11 mouse cellular contexts compared by ENCODE assay signal in genomic region chr7:75787371-75787770, GRCm38 (mm10).
DNase-seq lines count a peak whose midpoint lies in the region; ATAC-seq lines count a peak whose summit lies in the region.
"Had no signal": no experiment of that assay in that cellular context is flagged by ENCODE, and none has a peak within 500 bp of the region (broad histone marks: within the 10 kb centered on the region; RNA-seq: fewer than 3 reads in every experiment).

No protein-coding gene starts in this region.

- H3K4me1 ChIP-seq in kidney, embryonic 14.5 days (ENCODE audit: control insufficient read depth, insufficient read depth, low read length) = peaks cover 16% of the 10 kb centered on the region
- H3K4me1 ChIP-seq in megakaryocyte, embryonic 14.5 days = peaks cover 74% of the 10 kb centered on the region

- H3K27ac ChIP-seq in kidney, embryonic 14.5 days (ENCODE audit: low read depth, low read length) = peak overlapping the region; percentile 48; the same call in 1 of the 2 replicates
- H3K27ac ChIP-seq: midbrain, embryonic 10.5 days had no signal

- 31% methylated on average over 3 of the region's 3 CpGs for WGBS in kidney, embryonic 14.5 days

- no peak overlapping the region for H3K4me2 ChIP-seq in kidney, embryonic 14.5 days (replicated peaks; ENCODE audit: low read depth, low read length)

- H3K27me3 ChIP-seq in kidney, embryonic 14.5 days (ENCODE audit: control insufficient read depth, insufficient read depth, low read length) = no peaks in the 10 kb centered on the region
- no peaks in the 10 kb centered on the region for H3K27me3 ChIP-seq in megakaryocyte, embryonic 14.5 days (replicated peaks)

- H3K4me3 ChIP-seq in kidney, embryonic 14.5 days (ENCODE audit: low read length) = no peak overlapping the region
- H3K4me3 ChIP-seq in megakaryocyte, embryonic 14.5 days (replicated peaks) = peak overlapping the region; percentile 34
- H3K4me3 ChIP-seq: midbrain, embryonic 10.5 days had no signal

- no peaks in the 10 kb centered on the region for H3K36me3 ChIP-seq in kidney, embryonic 14.5 days (ENCODE audit: control insufficient read depth, insufficient read depth, low read length)
- no peaks in the 10 kb centered on the region for H3K36me3 ChIP-seq in megakaryocyte, embryonic 14.5 days (replicated peaks; ENCODE audit: low read length)
- H3K36me3 ChIP-seq: midbrain, embryonic 10.5 days had no signal

- H3K9ac ChIP-seq in kidney, embryonic 14.5 days (ENCODE audit: low read depth, low read length) = no peak overlapping the region

- DNase-seq in kidney, postnatal 14 days = no peak
- DNase-seq in CD4-positive helper T cell, adult 2 months (ENCODE audit: low read depth, low spot score) = peak; percentile 51
- DNase-seq in layer of hippocampus, postnatal 10 days (ENCODE audit: low spot score in 2 of 2) = no peak
- DNase-seq in thymus, adult 18-20 months = no peak
- DNase-seq in gastrocnemius, postnatal 25 days = no peak
- DNase-seq: cerebellum, adult 8-10 months had no signal

- ATAC-seq in kidney, embryonic 14.5 days (ENCODE audit: low FRiP score, low TSS enrichment) = no peak
- peak; percentile 71 for ATAC-seq in granulocyte monocyte progenitor cell, adult 5-6 weeks (replicated peaks; ENCODE audit: poor library complexity, severe bottlenecking)
- ATAC-seq: hindbrain, embryonic 16.5 days had no signal

- H3K9me3 ChIP-seq in kidney, embryonic 14.5 days (ENCODE audit: control insufficient read depth, low read length) = no peaks in the 10 kb centered on the region
- no peaks in the 10 kb centered on the region for H3K9me3 ChIP-seq in megakaryocyte, embryonic 14.5 days
- H3K9me3 ChIP-seq: midbrain, embryonic 10.5 days had no signal
